Mouse (Mus musculus) CH12.LX (cell line): ENCODE measurements around the gene Grxcr1. TPM values are rescaled to one million over a fixed set of nuclear protein-coding genes. Genes with fewer than 3 reads are reported as not detected.

Experiments
- DNase-seq: peaks from one replicate; pipeline ENCODE4 v3.0.0-alpha.2; 2013; ENCODE audit errors: extremely low read depth
- H3K27ac ChIP-seq: 2 replicates; pipeline ENCODE4 v1.5.1; 2012; ENCODE audit warnings: low read depth, mild to moderate bottlenecking, control low read depth, moderate library complexity; ENCODE audit not compliant: insufficient read depth
- H3K27me3 ChIP-seq: replicated peaks from 2 replicates; pipeline ENCODE3; 2012; ENCODE audit warnings: inconsistent platforms
- H3K36me3 ChIP-seq, 2 experiments: replicated peaks in 1 of 2; 2 replicates each; pipeline versions ENCODE3 to v1.6.1; 2012; ENCODE audit warnings: inconsistent platforms in 1 of 2, low read length in 1 of 2, mild to moderate bottlenecking in 1 of 2, mixed read lengths in 1 of 2, moderate library complexity in 1 of 2; ENCODE audit not compliant: control insufficient read depth in 1 of 2, insufficient read depth in 1 of 2
- H3K4me1 ChIP-seq, 2 experiments: 2 replicates each; pipeline ENCODE4 v1.6.1; 2012; ENCODE audit warnings: inconsistent platforms in 1 of 2, moderate library complexity in 1 of 2; ENCODE audit not compliant: insufficient read depth in 2 of 2, control insufficient read depth in 1 of 2
- H3K4me2 ChIP-seq: 2 replicates; pipeline ENCODE4 v1.6.1; 2012; ENCODE audit warnings: low read depth, mild to moderate bottlenecking, control low read depth; ENCODE audit not compliant: poor library complexity, insufficient read depth, severe bottlenecking
- H3K4me3 ChIP-seq, 3 experiments: fragments of 150-350 bp in 1 of 3; sonication (generic) in 1 of 3; replicated peaks in 1 of 3; 2 replicates each; pipeline versions ENCODE3 to v1.5.1; 2011 to 2012; ENCODE audit warnings: low read depth in 2 of 3, low read length in 2 of 3, mild to moderate bottlenecking in 2 of 3, moderate library complexity in 2 of 3, control low read depth in 1 of 3, improper control_type of control experiment in 1 of 3, inconsistent platforms in 1 of 3, mixed read lengths in 1 of 3; ENCODE audit not compliant: poor library complexity in 1 of 3
- H3K79me2 ChIP-seq: replicated peaks from 2 replicates; pipeline ENCODE4 v1.6.1; 2012; ENCODE audit warnings: mild to moderate bottlenecking, moderate library complexity; ENCODE audit not compliant: control insufficient read depth, poor library complexity, insufficient read depth, severe bottlenecking; ENCODE audit errors: extremely low read depth
- H3K9ac ChIP-seq: 2 replicates; pipeline ENCODE4 v1.6.1; 2012; ENCODE audit warnings: low read depth, mild to moderate bottlenecking, control low read depth, moderate library complexity; ENCODE audit not compliant: insufficient read depth
- H3K9me3 ChIP-seq: replicated peaks from 2 replicates; pipeline ENCODE3; 2012; ENCODE audit warnings: low read length, inconsistent platforms, mixed read lengths
- BHLHE40 ChIP-seq: IDR thresholded peaks from 2 replicates; pipeline ENCODE4 v1.6.1; 2011; ENCODE audit warnings: mild to moderate bottlenecking, low read depth, low read length, improper control_type of control experiment
- CHD1 ChIP-seq: IDR thresholded peaks from 2 replicates; pipeline ENCODE4 v1.6.1; 2012; ENCODE audit warnings: low read depth, low read length, improper control_type of control experiment, inconsistent platforms
- CTCF ChIP-seq, 2 experiments: IDR thresholded peaks in 1 of 2; conservative IDR thresholded peaks in 1 of 2; 2 replicates each; pipeline ENCODE4 v1.5.1; 2011 to 2012; ENCODE audit warnings: low read depth in 2 of 2, low read length in 2 of 2, improper control_type of control experiment in 1 of 2, inconsistent platforms in 1 of 2, mild to moderate bottlenecking in 1 of 2, moderate library complexity in 1 of 2
- E2F4 ChIP-seq: IDR thresholded peaks from 2 replicates; pipeline ENCODE4 v1.6.1; 2011; ENCODE audit warnings: low read depth, low read length, improper control_type of control experiment; ENCODE audit not compliant: insufficient replicate concordance
- ELF1 ChIP-seq: IDR thresholded peaks from 2 replicates; pipeline ENCODE4 v1.6.1; 2014; ENCODE audit warnings: low read depth, mild to moderate bottlenecking, inconsistent platforms, low read length, improper control_type of control experiment
- ETS1 ChIP-seq: conservative IDR thresholded peaks from 2 replicates; pipeline ENCODE4 v1.6.1; 2012; ENCODE audit warnings: low read depth, mild to moderate bottlenecking, inconsistent platforms, low read length, improper control_type of control experiment, moderate library complexity
- HCFC1 ChIP-seq: IDR thresholded peaks from 2 replicates; pipeline ENCODE4 v1.6.1; 2012; ENCODE audit warnings: low read depth, mild to moderate bottlenecking, inconsistent platforms, low read length, improper control_type of control experiment
- IRF4 ChIP-seq: IDR thresholded peaks from 2 replicates; pipeline ENCODE4 v1.6.1; 2014; ENCODE audit warnings: low read depth, mild to moderate bottlenecking, inconsistent platforms, low read length, improper control_type of control experiment
- MEF2A ChIP-seq: IDR thresholded peaks from 2 replicates; pipeline ENCODE4 v1.6.1; 2014; ENCODE audit warnings: low read depth, mild to moderate bottlenecking, inconsistent platforms, low read length, improper control_type of control experiment, borderline replicate concordance
- NELFE ChIP-seq: IDR thresholded peaks from 2 replicates; pipeline ENCODE4 v1.6.1; 2011; ENCODE audit warnings: low read depth, low read length, improper control_type of control experiment
- NRF1 ChIP-seq: IDR thresholded peaks from 2 replicates; pipeline ENCODE4 v1.6.1; 2014; ENCODE audit warnings: low read depth, mild to moderate bottlenecking, inconsistent platforms, low read length, improper control_type of control experiment, moderate library complexity
- PAX5 ChIP-seq: IDR thresholded peaks from 2 replicates; pipeline ENCODE4 v1.6.1; 2012; ENCODE audit warnings: low read length, inconsistent platforms, mixed read lengths
- POLR2AphosphoS2 ChIP-seq: IDR thresholded peaks from 2 replicates; pipeline ENCODE4 v1.6.1; 2011; ENCODE audit warnings: low read depth, low read length, improper control_type of control experiment
- RAD21 ChIP-seq: IDR thresholded peaks from 2 replicates; pipeline ENCODE4 v1.6.1; 2011; ENCODE audit warnings: low read depth, mild to moderate bottlenecking, low read length, improper control_type of control experiment, moderate library complexity
- RCOR1 ChIP-seq: conservative IDR thresholded peaks from 2 replicates; pipeline ENCODE4 v1.6.1; 2012; ENCODE audit warnings: low read depth, mild to moderate bottlenecking, inconsistent platforms, low read length, improper control_type of control experiment
- SIN3A ChIP-seq: IDR thresholded peaks from 2 replicates; pipeline ENCODE4 v1.6.1; 2012; ENCODE audit warnings: low read length, improper control_type of control experiment, inconsistent platforms
- SMC3 ChIP-seq: IDR thresholded peaks from 2 replicates; pipeline ENCODE4 v1.6.1; 2011; ENCODE audit warnings: low read depth, low read length, improper control_type of control experiment
- TCF12 ChIP-seq: IDR thresholded peaks from 2 replicates; pipeline ENCODE4 v1.6.1; 2014; ENCODE audit warnings: low read depth, mild to moderate bottlenecking, inconsistent platforms, low read length, improper control_type of control experiment
- UBTF ChIP-seq: IDR thresholded peaks from 2 replicates; pipeline ENCODE4 v1.6.1; 2012; ENCODE audit warnings: low read depth, mild to moderate bottlenecking, inconsistent platforms, low read length, improper control_type of control experiment, moderate library complexity
- USF2 ChIP-seq: conservative IDR thresholded peaks from 2 replicates; pipeline ENCODE4 v1.6.1; 2011; ENCODE audit warnings: low read depth, low read length, improper control_type of control experiment
- ZC3H11A ChIP-seq: IDR thresholded peaks from 2 replicates; pipeline ENCODE4 v1.6.1; 2012; ENCODE audit warnings: low read depth, mild to moderate bottlenecking, inconsistent platforms, low read length, improper control_type of control experiment
- dilution Hi-C: fragments of 300-500 bp; cut with MboI; formaldehyde crosslinking; loops from 2 replicates; pipeline ENCODE4 v1.14.3; 2020; ENCODE audit warnings: low sequenced_read_pairs; ENCODE audit not compliant: extremely low pct_unique_long_range_greater_than_20kb, extremely low pct_ligation_motif_present
- in situ Hi-C: fragments of 300-500 bp; cut with MboI; formaldehyde crosslinking; loops from 3 replicates; pipeline ENCODE4 v1.14.3; 2019; ENCODE audit warnings: low sequenced_read_pairs, low pct_ligation_motif_present, low pct_unique_long_range_greater_than_20kb, mixed read lengths
- polyA plus RNA-seq: library from polyadenylated mRNA; unstranded; fragments of >175 nt; gene quantifications from 2 replicates; pipeline ENCODE4 v1.2.1, GENCODE M21; 2012; ENCODE audit warnings: low read depth; ENCODE audit not compliant: insufficient read length
- total RNA-seq, 2 experiments: library from RNA; depleted of rRNA; stranded (reverse); fragments of 300-350 nt in 1 of 2; fragments of >200 nt in 1 of 2; gene quantifications; 2 replicates each; pipeline ENCODE4 v1.2.3; 2012 to 2014

Grxcr1 gene
- total and polyA plus RNA-seq, 3 experiments: not detected

- no peaks in the 10 kb centered on the region for H3K36me3 ChIP-seq
- no peaks in the 10 kb centered on the region for H3K9me3 ChIP-seq
- H3K27ac ChIP-seq: no peak overlapping the region
- no peak for DNase-seq
- no peak overlapping the region for H3K9ac ChIP-seq
- no peak for TF ChIP-seq SIN3A
- TF ChIP-seq BHLHE40: no peak
- TF ChIP-seq POLR2AphosphoS2: no peak
- H3K79me2 ChIP-seq: no peaks in the 10 kb centered on the region
- dilution Hi-C loops: no loop called here
- no peak overlapping the region for H3K4me2 ChIP-seq
- H3K27me3 ChIP-seq: no peaks in the 10 kb centered on the region
- H3K4me1 ChIP-seq: peaks cover 0 to 5% of the 10 kb centered on the region in 2 experiments; a peak in 1 of 4 replicates
- in situ Hi-C loops: no loop called here
- no peak overlapping the region for H3K4me3 ChIP-seq
Observed at GRCm38 (mm10) chr5:67990426-67990825, 41.2 kb upstream of the Grxcr1 start.

GRCm38 (mm10) chr5:68002611-68003010 lies 29.0 kb upstream of the Grxcr1 start:
- H3K36me3 ChIP-seq: no peaks in the 10 kb centered on the region
- no peak overlapping the region for H3K4me2 ChIP-seq
- H3K79me2 ChIP-seq: no peaks in the 10 kb centered on the region
- no peak for TF ChIP-seq ETS1
- peak; percentile 2 for TF ChIP-seq RAD21
- no peaks in the 10 kb centered on the region for H3K4me1 ChIP-seq
- H3K9ac ChIP-seq: no peak overlapping the region
- H3K27ac ChIP-seq: no peak overlapping the region
- H3K9me3 ChIP-seq: peaks cover 2% of the 10 kb centered on the region
- H3K27me3 ChIP-seq: no peaks in the 10 kb centered on the region
- H3K4me3 ChIP-seq: no peak overlapping the region
- no peak for DNase-seq
- dilution Hi-C loops: no loop called here
- in situ Hi-C loops: loop anchor here (25.0 kb wide), 1 partner anchor 465 kb away; no protein-coding TSS in a partner anchor

- no peaks in the 10 kb centered on the region for H3K4me1 ChIP-seq
- dilution Hi-C loops (no loop called here), in situ Hi-C loops (loop anchor here (25.0 kb wide), 1 partner anchor 467 kb away; no protein-coding TSS in a partner anchor)
Observed at GRCm38 (mm10) chr5:68003904-68004303, 27.7 kb upstream of the Grxcr1 start.

More at GRCm38 (mm10) chr5:68003904-68004303, 27.7 kb upstream of the Grxcr1 start:
- peaks cover 2% of the 10 kb centered on the region for H3K9me3 ChIP-seq
- DNase-seq: no peak
- no peak overlapping the region for H3K27ac ChIP-seq
- H3K9ac ChIP-seq: no peak overlapping the region
- no peaks in the 10 kb centered on the region for H3K27me3 ChIP-seq
- no peak overlapping the region for H3K4me2 ChIP-seq
- H3K36me3 ChIP-seq: no peaks in the 10 kb centered on the region
- H3K4me3 ChIP-seq: no peak overlapping the region
- H3K79me2 ChIP-seq: no peaks in the 10 kb centered on the region
- TF ChIP-seq USF2: no peak
- TF ChIP-seq HCFC1: no peak
- no peak for TF ChIP-seq TCF12
- TF ChIP-seq MEF2A: no peak
- TF ChIP-seq UBTF: no peak
- TF ChIP-seq POLR2AphosphoS2: no peak
- no peak for TF ChIP-seq IRF4
- TF ChIP-seq CHD1: no peak
- no peak for TF ChIP-seq ELF1
- no peak for TF ChIP-seq NRF1
- TF ChIP-seq E2F4: no peak
- TF ChIP-seq CTCF (conservative IDR thresholded peaks at IDR 0.05 in 1 of 2, IDR thresholded peaks at IDR 0.05 in 1 of 2; ENCODE audit: low read depth in 2 of 2, low read length in 2 of 2): no peak
- no peak for TF ChIP-seq PAX5
- TF ChIP-seq ZC3H11A: no peak
- TF ChIP-seq RAD21: no peak
- TF ChIP-seq RCOR1: no peak
- TF ChIP-seq SMC3: no peak
- no peak for TF ChIP-seq NELFE
